Mouse (Mus musculus) forebrain, embryonic 15.5 days (tissue): ENCODE results near the gene Sema3e. TPM values are rescaled to one million over a fixed set of nuclear protein-coding genes. Genes with fewer than 3 reads are reported as not detected.

Source experiments
- ATAC-seq: fragments of 200-750 bp; cut with Nextera tagmentation; replicated peaks from 2 replicates; pipeline ENCODE4 v1.8.0; 2017; ENCODE audit warnings: mild to moderate bottlenecking, moderate TSS enrichment, moderate library complexity
- H3K27ac ChIP-seq: fragments of 300-500 bp; sonication (generic); replicated peaks from 2 replicates; pipeline ENCODE4 v1.5.1; 2015; ENCODE audit warnings: mild to moderate bottlenecking, inconsistent platforms
- H3K27me3 ChIP-seq: fragments of 300-500 bp; sonication (generic); 2 replicates; pipeline ENCODE4 v1.6.1; 2015; ENCODE audit warnings: inconsistent platforms
- H3K36me3 ChIP-seq: fragments of 300-500 bp; sonication (generic); 2 replicates; pipeline ENCODE4 v1.6.1; 2015; ENCODE audit warnings: mild to moderate bottlenecking, inconsistent platforms
- H3K4me1 ChIP-seq: fragments of 300-500 bp; sonication (generic); 2 replicates; pipeline ENCODE4 v1.6.1; 2015; ENCODE audit warnings: inconsistent platforms
- H3K4me2 ChIP-seq: fragments of 300-500 bp; sonication (generic); replicated peaks from 2 replicates; pipeline ENCODE4 v1.6.1; 2015; ENCODE audit warnings: mild to moderate bottlenecking, inconsistent platforms
- H3K4me3 ChIP-seq: fragments of 300-500 bp; sonication (generic); 2 replicates; pipeline ENCODE4 v1.5.1; 2015; ENCODE audit warnings: mild to moderate bottlenecking, inconsistent platforms
- H3K9ac ChIP-seq: fragments of 300-500 bp; sonication (generic); replicated peaks from 2 replicates; pipeline ENCODE4 v1.6.1; 2015; ENCODE audit warnings: mild to moderate bottlenecking, inconsistent platforms
- H3K9me3 ChIP-seq: fragments of 300-500 bp; sonication (generic); 2 replicates; pipeline ENCODE4 v1.6.1; 2016; ENCODE audit warnings: inconsistent platforms
- WGBS: fragments of 180-500 bp; shearing (Covaris S2); methylation state at CpG from one replicate; pipeline ENCODE4 v1.1.7; 2015; ENCODE audit warnings: mixed read lengths; 5-methylcytosine and 5-hydroxymethylcytosine counted together
- polyA plus RNA-seq: library from polyadenylated mRNA; unstranded; fragments of >200 nt; fragmentation: Nextera tagmentation; extraction: Ambion mirVana; gene quantifications from 2 replicates; pipeline ENCODE4 v1.2.1, GENCODE M21; 2015

The Sema3e gene
- polyA plus RNA-seq, 1 experiment from 2014 or later, result 1.8 TPM

DNA sequence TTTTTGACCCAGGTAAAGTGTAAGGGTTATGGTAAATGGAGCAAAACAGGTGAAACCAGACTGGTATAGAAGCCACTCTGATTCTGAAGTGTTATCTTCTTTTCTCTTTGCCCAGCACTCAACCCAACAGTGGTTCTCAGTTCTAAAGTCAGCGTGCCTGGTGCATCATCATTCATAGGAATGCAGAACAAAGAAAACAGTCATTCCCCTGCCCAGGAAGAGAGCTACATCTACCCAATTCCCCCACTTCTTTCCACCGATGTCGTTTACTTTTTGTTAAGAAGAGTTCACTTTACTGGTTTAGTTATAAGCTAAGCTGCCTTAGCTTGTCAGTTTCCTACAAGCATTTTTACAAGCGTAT, 65.5 kb downstream of the Sema3e start:
- Histone ChIP-seq H3K9me3 (no peaks in the 10 kb centered on the region), H3K27ac (no peak overlapping the region), H3K4me2 (no peak overlapping the region), H3K9ac (no peak overlapping the region), H3K4me1 (peaks cover 7% of the 10 kb centered on the region; the same call in 1 of the 2 replicates), H3K36me3 (no peaks in the 10 kb centered on the region), H3K4me3 (no peak overlapping the region), H3K27me3 (no peaks in the 10 kb centered on the region)
- 82% methylated on average over 4 of the region's 4 CpGs for WGBS
- ATAC-seq, result no peak

- no peak overlapping the region for H3K4me3 ChIP-seq
- H3K27me3 ChIP-seq, result no peaks in the 10 kb centered on the region
- H3K4me1 ChIP-seq, result peaks cover 7% of the 10 kb centered on the region; the same call in 1 of the 2 replicates
- ATAC-seq, result no peak
- H3K36me3 ChIP-seq, result no peaks in the 10 kb centered on the region
- H3K9ac ChIP-seq, result no peak overlapping the region
- H3K9me3 ChIP-seq, result no peaks in the 10 kb centered on the region
- no peak overlapping the region for H3K27ac ChIP-seq
- H3K4me2 ChIP-seq, result peak overlapping the region; percentile 14; the same call in 1 of the 2 replicates
- WGBS, result 49% methylated on average over 14 of the region's 14 CpGs
These were observed 67.2 kb downstream of the Sema3e start for GRCm38 (mm10) chr5:14092262-14092776.

- Histone ChIP-seq H3K4me2 (no peak overlapping the region), H3K27ac (no peak overlapping the region), H3K9me3 (no peaks in the 10 kb centered on the region), H3K9ac (no peak overlapping the region), H3K4me3 (no peak overlapping the region), H3K36me3 (no peaks in the 10 kb centered on the region), H3K4me1 (peaks cover 7% of the 10 kb centered on the region; the same call in 1 of the 2 replicates), H3K27me3 (no peaks in the 10 kb centered on the region)
- 89% methylated on average over 1 of the region's 1 CpGs for WGBS
- no peak for ATAC-seq
These were observed 71.1 kb downstream of the Sema3e start for GRCm38 (mm10) chr5:14096196-14096595.

DNA sequence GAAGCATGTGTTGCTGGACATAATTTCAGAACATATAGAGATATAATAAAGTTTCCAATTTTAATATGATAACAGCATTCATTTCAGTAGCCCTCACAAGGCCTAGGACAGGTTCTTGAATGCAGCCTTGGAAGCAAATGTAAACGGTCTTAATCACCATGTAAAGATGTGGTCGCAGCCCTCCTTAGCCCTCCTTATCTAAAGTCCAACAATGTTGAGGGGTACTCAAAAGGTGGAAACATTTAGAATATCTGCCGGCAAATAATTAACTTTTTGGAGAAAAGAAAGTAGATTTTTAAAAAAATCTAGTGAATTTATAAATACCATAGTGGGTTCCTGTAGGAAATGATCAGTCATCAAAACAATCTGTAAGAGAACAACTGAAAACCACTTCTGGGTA, 73.6 kb downstream of the Sema3e start:
- 93% methylated on average over 3 of the region's 3 CpGs for WGBS
- Histone ChIP-seq H3K27ac (no peak overlapping the region), H3K4me1 (no peaks in the 10 kb centered on the region), H3K9me3 (no peaks in the 10 kb centered on the region), H3K9ac (no peak overlapping the region), H3K4me2 (no peak overlapping the region), H3K27me3 (no peaks in the 10 kb centered on the region), H3K36me3 (no peaks in the 10 kb centered on the region), H3K4me3 (no peak overlapping the region)
- ATAC-seq, result no peak

- H3K36me3 ChIP-seq, result no peaks in the 10 kb centered on the region
- no peak overlapping the region for H3K4me2 ChIP-seq
- no peaks in the 10 kb centered on the region for H3K4me1 ChIP-seq
- ATAC-seq, result no peak
- no peaks in the 10 kb centered on the region for H3K27me3 ChIP-seq
- H3K9ac ChIP-seq, result no peak overlapping the region
- no peak overlapping the region for H3K27ac ChIP-seq
- no peaks in the 10 kb centered on the region for H3K9me3 ChIP-seq
- WGBS, result 63% methylated on average over 4 of the region's 4 CpGs
- H3K4me3 ChIP-seq, result no peak overlapping the region
These were observed 82.3 kb downstream of the Sema3e start for GRCm38 (mm10) chr5:14107365-14107764.

GRCm38 (mm10) chr5:14109001-14109400, 83.9 kb downstream of the Sema3e start:
- ATAC-seq, result no peak
- 84% methylated on average over 4 of the region's 4 CpGs for WGBS
- H3K4me3 ChIP-seq, result no peak overlapping the region

DNA sequence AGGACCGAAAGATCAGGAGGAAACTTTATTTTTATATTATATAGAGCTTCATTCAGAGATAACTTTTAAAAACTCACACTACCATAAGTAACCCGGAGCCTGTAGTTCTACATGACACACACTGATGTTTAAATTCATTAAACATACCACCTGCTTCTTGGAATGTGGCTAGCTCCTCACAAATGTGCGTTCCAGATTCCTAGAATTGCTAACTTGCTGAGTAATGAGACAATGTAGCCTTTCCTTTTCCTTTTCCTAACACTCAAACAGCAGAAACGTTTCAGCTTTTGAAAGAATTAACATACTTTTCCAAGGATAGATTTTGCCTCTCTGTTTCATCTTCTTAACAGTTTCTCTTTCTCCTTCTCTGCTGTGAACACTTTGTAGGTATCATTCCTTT, 86.3 kb downstream of the Sema3e start:
- Histone ChIP-seq H3K9me3 (no peaks in the 10 kb centered on the region), H3K4me3 (no peak overlapping the region), H3K4me1 (no peaks in the 10 kb centered on the region), H3K36me3 (no peaks in the 10 kb centered on the region), H3K4me2 (no peak overlapping the region), H3K9ac (no peak overlapping the region), H3K27ac (no peak overlapping the region), H3K27me3 (no peaks in the 10 kb centered on the region)
- 78% methylated on average over 4 of the region's 4 CpGs for WGBS
- no peak for ATAC-seq

More at GRCm38 (mm10) chr5:14109001-14109400, 83.9 kb downstream of the Sema3e start:
- Histone ChIP-seq H3K27ac (no peak overlapping the region), H3K36me3 (no peaks in the 10 kb centered on the region), H3K9me3 (no peaks in the 10 kb centered on the region), H3K27me3 (no peaks in the 10 kb centered on the region), H3K4me2 (no peak overlapping the region), H3K9ac (no peak overlapping the region), H3K4me1 (no peaks in the 10 kb centered on the region)

DNA sequence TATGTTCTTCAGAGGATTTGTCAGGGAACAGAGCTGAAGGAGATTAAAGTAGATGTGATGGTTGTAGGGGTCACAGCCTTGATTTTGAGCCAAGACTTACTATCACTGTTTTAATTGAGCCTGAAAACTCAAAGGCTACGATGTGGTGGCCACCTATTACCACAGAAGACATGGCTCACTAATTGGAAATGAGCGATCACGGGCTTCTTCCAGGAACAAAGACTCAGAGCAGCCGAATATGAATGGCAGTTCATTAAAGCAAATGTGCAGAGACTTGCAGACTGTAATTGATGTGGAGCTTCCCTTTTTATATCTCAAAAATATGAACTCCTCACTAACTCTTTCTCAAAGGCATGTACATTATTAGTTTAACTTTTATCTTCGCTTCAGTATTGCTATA, 96.8 kb downstream of the Sema3e start:
- 26% methylated on average over 5 of the region's 5 CpGs for WGBS
- Histone ChIP-seq H3K4me1 (no peaks in the 10 kb centered on the region), H3K4me2 (no peak overlapping the region; the same call in 1 of the 2 replicates), H3K27ac (no peak overlapping the region), H3K27me3 (no peaks in the 10 kb centered on the region), H3K9me3 (no peaks in the 10 kb centered on the region), H3K9ac (no peak overlapping the region), H3K4me3 (no peak overlapping the region), H3K36me3 (no peaks in the 10 kb centered on the region)
- ATAC-seq, result peak; percentile 61; the same call in 1 of the 2 replicates

- WGBS, result 73% methylated on average over 1 of the region's 1 CpGs
- Histone ChIP-seq H3K27ac (no peak overlapping the region), H3K36me3 (no peaks in the 10 kb centered on the region), H3K27me3 (no peaks in the 10 kb centered on the region), H3K9ac (no peak overlapping the region), H3K9me3 (no peaks in the 10 kb centered on the region), H3K4me2 (no peak overlapping the region), H3K4me3 (no peak overlapping the region), H3K4me1 (no peaks in the 10 kb centered on the region)
- no peak for ATAC-seq
These were observed 101.5 kb downstream of the Sema3e start for GRCm38 (mm10) chr5:14126591-14126990.

DNA sequence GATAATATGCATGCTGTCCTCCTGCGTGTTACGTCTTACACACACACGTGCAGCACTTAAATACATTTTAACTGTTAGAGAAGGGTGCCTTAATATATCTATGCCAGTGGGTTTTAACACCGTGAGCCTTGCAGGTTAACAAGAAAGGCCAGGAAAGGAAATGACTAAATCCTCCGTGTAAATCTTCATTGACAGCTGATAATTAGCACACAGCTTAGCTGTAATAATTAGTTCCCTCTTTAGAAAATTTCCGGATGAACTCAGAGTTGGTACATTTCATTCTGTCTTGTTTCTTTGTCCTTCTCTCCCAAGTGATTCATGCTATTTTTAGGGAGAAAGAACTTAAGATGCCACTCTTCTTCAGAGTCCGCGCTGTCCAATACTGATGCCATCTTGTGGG, 110.9 kb downstream of the Sema3e start:
- ATAC-seq, result no peak
- Histone ChIP-seq H3K4me1 (peaks cover 7% of the 10 kb centered on the region), H3K4me2 (no peak overlapping the region), H3K9ac (no peak overlapping the region), H3K4me3 (no peak overlapping the region), H3K27ac (no peak overlapping the region), H3K36me3 (no peaks in the 10 kb centered on the region), H3K9me3 (no peaks in the 10 kb centered on the region), H3K27me3 (no peaks in the 10 kb centered on the region)
- 22% methylated on average over 8 of the region's 8 CpGs for WGBS

GRCm38 (mm10) chr5:14138725-14139124, 113.6 kb downstream of the Sema3e start:
- Histone ChIP-seq H3K4me1 (peaks cover 7% of the 10 kb centered on the region), H3K9ac (no peak overlapping the region), H3K4me2 (no peak overlapping the region), H3K27ac (no peak overlapping the region), H3K27me3 (no peaks in the 10 kb centered on the region), H3K4me3 (no peak overlapping the region), H3K9me3 (no peaks in the 10 kb centered on the region), H3K36me3 (no peaks in the 10 kb centered on the region)
- WGBS, result 53% methylated on average over 1 of the region's 1 CpGs
- ATAC-seq, result no peak

DNA sequence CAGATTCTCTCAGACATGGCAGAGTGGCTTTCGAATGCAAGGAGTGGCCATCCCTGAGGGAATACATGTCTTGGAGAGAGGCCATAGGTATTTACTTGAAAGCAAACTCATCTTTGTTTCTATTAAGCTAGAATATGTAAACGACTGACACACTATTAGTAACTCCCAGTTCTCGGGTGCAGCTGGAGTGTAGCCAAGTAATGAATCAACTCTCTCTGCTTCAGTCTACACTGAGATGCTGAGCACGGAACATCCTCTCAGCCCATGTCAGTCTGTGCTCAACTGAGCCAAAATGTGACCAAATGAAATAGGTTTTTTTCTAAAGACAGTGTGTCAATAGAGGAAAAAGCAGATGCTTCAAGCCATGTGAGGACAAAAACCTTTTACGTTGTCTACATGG, 137.5 kb downstream of the Sema3e start:
- 60% methylated on average over 5 of the region's 5 CpGs for WGBS
- no peaks in the 10 kb centered on the region for H3K27me3 ChIP-seq
- H3K9me3 ChIP-seq, result no peaks in the 10 kb centered on the region
- no peaks in the 10 kb centered on the region for H3K4me1 ChIP-seq
- ATAC-seq, result 0 out of 2 replicates have a peak, but pooled peaks have one; percentile 35
- no peaks in the 10 kb centered on the region for H3K36me3 ChIP-seq
- H3K4me3 ChIP-seq, result no peak overlapping the region
- H3K9ac ChIP-seq, result no peak overlapping the region
- no peak overlapping the region for H3K27ac ChIP-seq
- no peak overlapping the region for H3K4me2 ChIP-seq

GRCm38 (mm10) chr5:14163280-14163679, 138.2 kb downstream of the Sema3e start:
- Histone ChIP-seq H3K27me3 (no peaks in the 10 kb centered on the region), H3K4me3 (no peak overlapping the region), H3K4me1 (no peaks in the 10 kb centered on the region), H3K9me3 (no peaks in the 10 kb centered on the region), H3K4me2 (no peak overlapping the region), H3K36me3 (no peaks in the 10 kb centered on the region), H3K9ac (no peak overlapping the region), H3K27ac (no peak overlapping the region)
- WGBS, result 86% methylated on average over 3 of the region's 3 CpGs
- no peak for ATAC-seq
